Mouse (Mus musculus) telencephalon, adult 2 months (tissue): Measurements from ENCODE around the gene Eci3.
"Not testable (repeated sequence)": the region's sequence is repeated elsewhere in the genome, so short reads cannot be mapped to it uniquely, and the experiment has no call there.

Source experiments
- DNase-seq: peaks from one replicate; pipeline ENCODE4 v3.0.0-alpha.2; 2011; ENCODE audit warnings: low read depth, low spot score

Gene Eci3

GRCm38 (mm10) chr13:34963511-34964397 lies at the start of gene Eci3:
Gene Eci3, minus strand, starts transcription at chr13:34963810.
- DNase-seq, result no peak

GRCm38 (mm10) chr13:34995925-34996324 lies 32.3 kb upstream of the Eci3 start:
- DNase-seq, result no peak

- DNase-seq, result peak; percentile 63
Measured at GRCm38 (mm10) chr13:34993983-34994811, 30.6 kb upstream of the Eci3 start.

DNA sequence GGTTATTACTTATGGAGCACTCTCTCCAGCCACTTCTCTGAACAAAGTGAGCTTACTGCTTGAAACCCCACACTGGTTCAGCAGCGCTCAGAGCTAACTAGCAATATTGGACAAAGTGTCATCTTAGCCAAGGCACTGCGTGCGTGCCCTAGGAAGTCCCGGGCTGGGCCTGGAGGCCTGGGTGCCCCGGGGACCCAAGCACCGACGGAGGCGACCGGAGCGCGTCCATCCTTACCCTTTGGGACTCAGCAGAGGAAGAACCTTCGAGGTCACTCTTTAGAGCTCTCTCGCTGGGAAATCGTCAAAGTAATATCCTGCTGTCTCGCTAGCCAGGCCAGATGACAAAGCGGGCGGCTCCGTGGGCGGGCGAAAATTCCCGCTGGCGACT lies 30.0 kb upstream of the Eci3 start:
- no peak for DNase-seq

DNA sequence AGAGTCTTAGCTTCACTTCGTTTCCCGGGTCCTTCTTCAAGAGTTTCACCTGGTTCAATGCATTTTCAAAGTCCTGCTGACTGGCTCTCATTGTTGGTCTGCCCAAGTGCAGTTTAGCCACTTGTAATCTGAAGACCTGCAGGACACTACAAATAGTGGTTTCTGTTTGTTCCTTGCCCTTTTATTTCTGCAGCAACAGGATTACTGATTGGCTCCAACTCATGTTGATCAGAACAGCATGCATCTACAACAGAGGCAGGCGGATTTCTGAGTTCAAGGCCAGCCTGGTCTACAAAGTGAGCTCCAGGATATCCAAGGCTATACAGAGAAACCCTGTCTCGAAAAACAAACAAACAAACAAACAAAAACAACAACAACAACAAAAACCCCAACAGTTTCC lies 29.5 kb upstream of the Eci3 start:
- no peak for DNase-seq

GRCm38 (mm10) chr13:34991581-34992273 lies 28.1 kb upstream of the Eci3 start:
- no peak for DNase-seq

- DNase-seq, result not testable (repeated sequence)
Measured at GRCm38 (mm10) chr13:34983479-34983878, 19.9 kb upstream of the Eci3 start.

GRCm38 (mm10) chr13:34978635-34979034 lies 15.0 kb upstream of the Eci3 start:
- DNase-seq, result not testable (repeated sequence)

DNA sequence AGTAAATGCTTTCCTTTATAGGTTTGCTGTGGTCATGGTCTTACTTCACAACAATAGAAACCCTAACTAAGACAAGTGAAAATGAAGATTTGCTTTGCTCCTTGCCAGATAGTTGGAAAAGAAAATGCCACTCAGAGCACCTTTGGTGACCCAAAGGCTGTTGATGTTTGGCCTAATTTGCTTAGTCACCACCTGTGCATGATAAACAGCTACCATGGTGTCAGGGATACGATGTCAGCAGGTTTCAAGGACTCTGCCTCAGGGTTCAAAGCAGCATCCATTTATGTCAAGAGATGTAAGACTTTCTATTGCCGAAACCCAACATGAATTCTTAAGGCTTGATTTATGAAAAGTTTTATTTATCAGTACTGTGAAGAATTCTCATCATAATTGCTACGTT lies 13.8 kb upstream of the Eci3 start:
- no peak for DNase-seq

DNA sequence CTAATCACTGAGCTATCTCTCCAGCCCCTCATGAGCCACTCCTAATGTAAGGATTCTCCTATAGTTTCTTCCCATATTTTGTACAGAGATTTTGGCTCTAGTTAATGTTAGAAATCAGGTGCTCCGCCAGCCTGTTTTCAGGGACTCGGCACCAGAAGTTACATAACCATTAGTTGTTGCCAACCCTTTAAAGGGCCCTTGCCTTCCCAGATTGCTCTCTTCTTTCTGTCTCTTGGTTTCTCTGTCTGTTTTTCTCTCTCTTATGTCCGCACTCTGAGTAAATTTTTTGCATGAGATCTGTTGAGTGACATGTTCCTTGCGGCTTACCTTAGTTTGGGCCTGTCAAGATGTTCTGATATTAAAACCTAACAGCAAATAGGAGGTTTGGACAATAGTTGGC lies 12.5 kb upstream of the Eci3 start:
- no peak for DNase-seq

DNA sequence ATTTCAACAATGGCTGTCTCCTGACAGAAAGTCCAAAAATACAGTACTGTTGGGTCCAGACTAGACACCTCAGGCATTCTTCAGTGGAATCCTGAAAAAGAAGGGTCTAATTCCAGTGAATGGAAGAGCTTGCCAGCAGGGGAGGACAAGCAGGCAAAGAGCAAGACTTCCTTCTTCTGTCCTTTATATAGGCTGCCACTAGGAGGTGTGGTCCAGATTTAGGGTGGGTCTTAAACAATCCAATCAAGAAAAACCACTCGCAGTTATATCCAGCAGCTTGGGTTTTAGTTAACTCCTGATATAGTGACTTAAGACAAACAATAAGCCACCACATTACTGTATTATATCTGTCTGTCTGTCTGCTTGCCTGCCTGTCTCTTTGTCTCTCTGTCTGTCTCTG lies 10.2 kb upstream of the Eci3 start:
- no peak for DNase-seq

DNA sequence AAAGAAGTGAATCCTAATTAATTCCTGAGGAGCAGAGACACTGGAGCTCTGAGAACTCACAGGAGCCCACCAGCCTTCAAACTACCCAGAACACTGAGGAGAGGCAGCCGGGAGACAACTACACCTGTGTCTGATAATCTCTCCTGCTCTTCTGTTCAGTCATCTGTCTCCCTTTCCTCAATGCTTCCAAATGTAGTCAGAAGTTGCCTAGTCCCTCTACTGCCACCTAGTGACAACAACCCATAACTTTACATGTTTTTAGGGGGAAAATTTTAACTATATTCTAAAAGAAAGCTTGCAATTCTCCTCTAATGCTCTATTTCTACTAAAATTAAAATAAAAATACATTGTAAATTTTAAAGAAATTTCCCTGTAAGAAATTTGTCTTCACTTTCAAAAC lies 9.5 kb upstream of the Eci3 start:
- peak; percentile 9 for DNase-seq

GRCm38 (mm10) chr13:34972456-34972855 lies 8.8 kb upstream of the Eci3 start:
- not testable (repeated sequence) for DNase-seq

GRCm38 (mm10) chr13:34965647-34966046 lies 2.0 kb upstream of the Eci3 start:
- DNase-seq, result not testable (repeated sequence)

DNA sequence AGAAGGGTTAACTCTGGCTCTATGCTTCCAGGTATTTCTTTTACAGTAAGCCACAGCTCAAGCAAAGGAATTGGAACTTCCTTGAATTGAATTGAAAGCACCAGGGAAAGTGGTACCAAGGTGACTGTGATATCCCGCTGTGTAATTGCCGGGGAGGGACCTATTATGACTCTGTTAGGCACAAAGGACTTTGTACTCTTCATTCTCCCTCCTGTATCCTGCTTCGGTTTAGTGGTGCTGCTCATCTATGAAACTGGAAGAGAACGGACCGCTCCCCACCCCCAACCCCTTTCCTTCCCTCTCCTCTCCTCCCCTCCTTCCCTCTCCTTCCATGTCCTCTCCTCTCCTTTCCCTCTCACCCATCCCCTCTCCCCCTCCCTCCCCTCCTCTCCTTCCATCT lies 1.3 kb upstream of the Eci3 start:
- no peak for DNase-seq

DNA sequence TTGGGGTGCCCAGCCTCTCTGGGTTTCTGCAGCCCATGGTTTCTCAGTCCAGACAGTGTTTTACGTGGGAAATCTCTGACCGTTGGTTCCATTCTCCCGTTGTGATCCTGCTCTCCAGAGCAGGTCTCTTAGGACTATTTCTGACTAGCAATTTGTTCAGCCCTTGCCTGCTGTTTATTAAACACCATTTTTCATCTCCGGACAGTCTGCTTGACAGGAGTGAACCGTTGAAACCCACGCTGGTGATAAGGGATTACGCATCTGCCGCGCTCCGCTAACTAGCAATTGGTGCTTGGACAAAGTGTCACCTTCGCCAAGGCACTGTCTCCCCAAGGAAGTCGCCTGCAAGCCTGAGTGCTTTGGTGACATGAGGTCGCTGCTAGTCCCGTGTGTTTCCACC lies 809 bp upstream of the Eci3 start:
- DNase-seq, result no peak

- DNase-seq, result no peak
Measured at GRCm38 (mm10) chr13:34960996-34961770, 2.4 kb downstream of the Eci3 start.

- not testable (repeated sequence) for DNase-seq
Measured at GRCm38 (mm10) chr13:34958158-34958557, 5.5 kb downstream of the Eci3 start.

DNA sequence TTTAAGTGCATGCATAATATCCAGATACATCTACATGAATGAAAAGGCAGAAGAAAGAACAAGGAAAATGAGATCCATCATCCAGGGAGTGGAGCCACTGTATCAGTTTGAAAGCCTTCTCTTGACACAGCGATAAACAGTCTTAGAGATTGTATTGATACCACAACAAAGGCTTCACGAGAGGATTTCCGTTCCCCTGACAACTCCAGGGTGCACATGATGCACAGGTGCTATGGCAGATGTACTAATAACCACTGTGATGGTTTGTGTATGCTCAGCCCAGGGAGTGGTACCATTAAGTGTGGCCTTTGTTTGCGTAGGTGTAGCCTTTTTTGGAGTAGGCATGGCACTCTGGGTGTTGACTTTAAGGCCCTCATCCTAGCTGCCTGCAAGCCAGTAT lies 6.7 kb downstream of the Eci3 start:
- DNase-seq, result no peak

GRCm38 (mm10) chr13:34951437-34951836 lies 12.2 kb downstream of the Eci3 start:
- not testable (repeated sequence) for DNase-seq

- peak; percentile 27 for DNase-seq
Measured at GRCm38 (mm10) chr13:34942370-34942769, 21.2 kb downstream of the Eci3 start.
